Mouse (Mus musculus) frontal cortex, postnatal 36 days (tissue): ENCODE results near the gene Bst2.

Source experiments
- DNase-seq, 2 experiments: peaks; one replicate each; pipeline ENCODE4 v3.0.0; 2022; ENCODE audit warnings: low spot score in 2 of 2

Gene Bst2

GRCm38 (mm10) chr8:71537028-71537867 lies at the start of gene Bst2:
Gene Bst2, minus strand, starts transcription at chr8:71537456.
- peak; percentile 8 to 31 for DNase-seq

GRCm38 (mm10) chr8:71586891-71587290 lies 49.6 kb upstream of the Bst2 start:
- no peak for DNase-seq

DNA sequence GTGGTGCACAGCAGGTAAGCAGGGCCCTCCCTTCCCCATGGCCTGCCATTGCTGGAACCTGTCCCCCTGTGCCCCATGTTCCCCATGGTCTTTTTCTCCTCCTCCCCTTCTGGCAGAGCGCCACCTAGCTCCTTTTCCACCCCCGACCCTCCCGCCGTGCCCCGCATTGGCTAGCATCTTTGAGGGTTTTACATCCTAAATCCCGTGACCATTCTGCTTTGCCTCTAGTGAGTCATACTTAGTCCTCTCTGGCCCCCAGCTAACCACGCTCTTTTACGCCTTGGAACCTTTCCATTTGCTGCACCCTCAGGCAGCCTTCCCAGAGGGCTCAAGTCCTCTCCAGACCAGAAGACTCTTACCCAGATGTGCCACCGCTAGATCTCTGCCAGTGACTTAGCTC lies 42.9 kb upstream of the Bst2 start:
- no peak for DNase-seq

GRCm38 (mm10) chr8:71579476-71579875 lies 42.2 kb upstream of the Bst2 start:
- DNase-seq: no peak

DNA sequence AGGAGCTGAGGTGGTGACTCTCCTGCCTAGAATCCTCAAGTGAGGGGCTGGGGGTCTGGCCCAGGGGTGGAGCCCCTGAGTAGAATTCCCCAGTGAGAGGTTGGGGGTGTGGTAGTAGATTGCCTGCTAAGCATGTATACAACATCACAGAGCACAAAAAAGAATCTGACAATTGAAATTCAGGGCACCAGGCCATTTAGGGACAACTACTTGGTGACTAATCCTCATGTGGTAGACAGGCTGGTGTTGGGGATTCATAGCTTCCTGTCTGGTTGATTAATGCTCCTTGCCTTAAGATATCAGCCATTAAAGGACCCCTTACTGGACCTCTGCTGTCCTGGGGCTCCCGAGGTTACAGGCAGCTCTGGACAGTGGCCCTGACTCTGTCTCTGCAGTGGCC lies 41.8 kb upstream of the Bst2 start:
- DNase-seq: no peak

DNA sequence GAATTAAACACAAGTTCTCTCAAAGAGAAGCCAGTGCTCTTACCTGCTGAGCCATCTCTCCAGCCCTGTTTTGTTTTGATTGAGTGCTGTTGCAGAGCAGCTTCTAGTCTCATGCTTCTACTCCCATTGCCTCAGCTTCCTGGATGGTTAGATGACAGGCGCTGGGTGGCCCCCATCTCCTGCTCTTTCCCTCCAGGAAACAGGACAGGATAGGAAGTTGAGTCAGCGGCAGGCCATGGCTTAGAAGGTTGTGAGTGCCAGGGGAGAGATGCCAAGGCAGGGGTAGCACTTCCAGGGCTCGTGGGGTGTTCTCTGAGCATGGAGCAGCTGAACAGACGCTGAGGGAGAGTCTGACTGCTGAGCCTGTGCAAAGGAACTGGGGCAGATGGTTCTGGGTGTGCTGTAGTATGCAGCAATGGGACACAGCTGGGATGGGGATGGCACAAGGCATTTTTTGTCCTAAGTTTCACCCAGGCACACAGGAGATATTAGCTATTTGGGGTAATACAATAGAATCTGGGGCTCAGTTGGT lies 40.7 kb upstream of the Bst2 start:
- DNase-seq: no peak

GRCm38 (mm10) chr8:71575020-71575419 lies 37.8 kb upstream of the Bst2 start:
- no peak for DNase-seq

- DNase-seq: no peak
Measured at GRCm38 (mm10) chr8:71574426-71574825, 37.2 kb upstream of the Bst2 start.

- DNase-seq: peak; percentile 77 to 87
Measured at GRCm38 (mm10) chr8:71572847-71573633, 35.8 kb upstream of the Bst2 start.

DNA sequence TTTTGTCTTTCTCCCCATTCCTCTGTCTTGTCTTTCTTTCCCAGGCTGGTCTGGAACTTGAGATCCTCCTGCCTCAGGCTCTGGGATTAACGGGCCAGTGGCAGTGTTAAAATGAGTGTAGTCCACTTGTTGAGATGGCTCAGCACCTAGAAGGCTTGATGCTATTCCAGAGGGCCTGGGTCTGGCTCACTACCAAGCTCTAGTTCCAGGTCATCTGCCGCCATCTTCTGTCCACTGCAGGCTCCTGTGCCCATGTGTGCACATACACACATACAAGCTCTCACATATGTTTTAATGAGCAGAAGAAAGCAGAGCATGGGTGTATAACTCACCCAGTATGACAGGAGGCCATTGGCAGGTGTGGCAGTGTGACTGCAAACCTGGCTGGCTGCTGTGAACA lies 34.8 kb upstream of the Bst2 start:
- DNase-seq: no peak

- DNase-seq: peak; percentile 94 to 98
Measured at GRCm38 (mm10) chr8:71570291-71570954, 33.2 kb upstream of the Bst2 start.

- peak; percentile 82 to 93 for DNase-seq
Measured at GRCm38 (mm10) chr8:71569366-71570290, 32.4 kb upstream of the Bst2 start.

DNA sequence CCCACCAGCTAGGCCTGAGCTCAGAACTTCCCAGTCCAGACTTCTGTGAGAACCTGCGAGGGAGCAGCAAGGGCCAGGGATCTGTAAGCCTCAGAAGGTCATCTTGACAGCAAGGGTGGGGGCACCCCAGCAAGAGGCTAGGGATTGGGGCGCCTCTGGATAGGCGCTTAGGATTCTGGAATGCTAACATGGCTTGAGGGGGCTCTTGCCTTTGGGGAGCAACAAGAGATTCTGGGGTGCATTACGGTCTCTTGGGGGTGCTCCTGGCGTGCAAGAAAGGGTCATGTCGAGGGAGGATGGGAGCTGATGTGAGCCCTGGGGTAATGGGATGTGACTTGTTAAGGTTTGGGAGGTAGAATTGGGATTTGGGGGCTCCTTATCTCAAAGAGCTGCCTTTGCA lies 31.7 kb upstream of the Bst2 start:
- DNase-seq: no peak

DNA sequence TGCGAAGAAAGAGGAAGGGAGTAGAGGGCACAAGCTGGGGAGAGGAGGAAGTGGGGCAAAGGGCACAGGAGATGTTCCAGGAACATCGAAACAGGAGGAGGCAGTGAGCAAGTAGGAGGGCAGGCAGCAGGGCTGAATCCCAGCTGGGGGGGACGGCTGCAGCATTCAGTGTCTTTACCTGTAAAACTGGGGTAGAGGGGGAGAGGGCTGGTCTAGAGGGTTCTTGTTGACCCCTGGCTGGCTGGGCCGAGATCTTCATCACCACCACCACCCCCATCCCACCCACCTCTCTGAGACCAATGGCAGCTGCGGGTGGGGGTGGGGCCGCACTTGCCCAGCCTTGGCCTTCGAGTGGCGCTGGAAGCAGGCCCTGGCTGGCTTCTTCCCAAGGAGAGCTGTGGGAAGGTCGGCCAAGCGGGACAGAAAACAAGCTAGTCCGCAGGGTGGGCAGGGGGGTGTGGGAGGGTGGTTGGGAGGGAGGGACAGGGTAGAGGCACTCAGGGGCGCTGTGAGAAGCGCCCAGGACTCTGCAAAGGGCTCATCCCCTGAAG lies 31.2 kb upstream of the Bst2 start, which contains the start of gene Slc27a1:
Gene Slc27a1 (plus strand): TSS at position 496 of the 551 bp plus-strand sequence.
- peak; percentile 44 to 69 for DNase-seq

GRCm38 (mm10) chr8:71567587-71567986 lies 30.3 kb upstream of the Bst2 start:
- no peak for DNase-seq

DNA sequence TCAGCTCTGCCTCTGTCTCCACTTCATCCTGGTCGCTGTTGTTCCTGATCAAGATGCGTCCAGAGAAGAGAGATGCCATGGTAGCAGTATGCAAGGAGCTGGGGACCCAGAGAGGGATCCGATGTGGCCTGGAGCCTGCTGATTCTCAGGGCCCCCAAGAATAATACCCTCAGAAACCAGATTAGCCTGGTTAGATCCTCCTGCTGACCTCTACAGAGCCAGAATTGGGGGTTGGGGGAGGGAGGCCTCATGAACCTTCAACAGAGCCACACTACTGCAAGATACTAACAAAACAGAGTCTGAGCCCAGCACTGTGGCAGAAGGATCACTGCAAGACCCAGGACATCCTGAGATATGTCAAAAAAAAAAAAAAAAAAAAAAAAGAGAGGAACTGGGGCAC lies 29.2 kb upstream of the Bst2 start, which contains the start of gene Nxnl1:
Gene Nxnl1 (minus strand): TSS at position 101 of the 400 bp plus-strand sequence.
- DNase-seq: no peak

DNA sequence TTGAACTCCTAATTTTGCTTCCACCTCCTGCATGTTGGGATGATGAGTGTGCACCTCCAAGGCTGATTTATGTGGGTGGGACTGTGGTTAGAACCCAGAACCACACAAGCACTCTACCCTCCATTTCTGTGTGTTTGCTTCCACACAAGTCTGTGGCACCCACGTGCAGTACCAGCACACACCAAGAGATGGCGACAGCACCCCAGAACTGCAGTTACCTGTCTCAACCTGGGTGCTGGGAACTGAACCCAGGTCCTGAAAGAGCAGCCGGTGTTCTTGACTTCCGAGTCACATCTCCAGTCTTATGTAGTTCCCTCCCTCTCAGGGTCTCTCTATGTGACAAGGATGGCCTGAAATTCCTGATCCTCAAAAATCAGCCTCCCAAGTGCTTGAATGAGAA lies 26.7 kb upstream of the Bst2 start:
- DNase-seq: no peak

DNA sequence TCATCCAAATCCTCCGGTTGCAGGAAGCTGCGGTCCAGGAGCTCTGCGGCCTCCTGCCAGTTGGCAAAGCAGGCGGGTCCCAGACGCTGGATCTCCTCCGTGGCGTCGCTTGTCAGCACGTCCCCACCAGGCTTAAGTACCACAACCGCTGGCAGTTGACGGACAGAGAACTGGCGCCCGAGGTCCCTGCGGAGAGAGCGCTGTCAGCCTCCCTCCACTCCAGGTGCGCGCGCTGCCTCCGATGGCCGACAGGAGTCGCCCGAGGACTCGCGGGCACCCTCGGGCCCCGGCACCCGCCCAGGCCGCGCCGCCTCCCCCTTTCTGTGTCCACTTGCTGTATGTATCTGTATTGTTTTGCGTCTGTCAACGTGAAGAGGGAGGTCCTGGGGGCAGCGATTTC lies 25.5 kb upstream of the Bst2 start:
- peak; percentile 60 to 65 for DNase-seq

GRCm38 (mm10) chr8:71561401-71561800 lies 24.1 kb upstream of the Bst2 start:
- DNase-seq: peak; percentile 42 to 59

DNA sequence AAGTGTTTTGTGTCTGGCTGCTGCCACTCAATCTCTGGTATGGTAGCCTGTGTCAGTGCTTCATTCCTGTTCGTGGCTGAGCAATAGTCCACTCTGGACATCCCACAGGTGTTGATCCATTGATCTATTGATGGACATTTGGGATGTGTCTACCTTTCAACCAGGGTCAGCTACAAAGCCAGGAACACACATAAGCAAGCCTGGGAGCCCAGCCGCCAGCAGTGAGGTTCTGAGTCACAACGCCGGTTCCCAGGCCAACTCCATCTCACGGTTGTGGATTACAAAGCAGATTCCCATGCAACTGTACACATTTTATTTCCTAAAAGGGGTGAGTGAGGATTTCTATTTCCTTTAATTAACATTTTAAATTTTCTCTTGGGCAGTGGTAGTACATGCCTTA lies 23.5 kb upstream of the Bst2 start:
- DNase-seq: no peak

GRCm38 (mm10) chr8:71560071-71560470 lies 22.8 kb upstream of the Bst2 start:
- DNase-seq: no peak
